Mouse (Mus musculus): ENCODE data around the gene Fubp1. TPM values are rescaled to one million over a fixed set of nuclear protein-coding genes. Genes with fewer than 3 reads are reported as not detected.

Fubp1 gene
- polyA plus RNA-seq, 1 experiment: 284 TPM

- H3K4me3 ChIP-seq (ENCODE audit: insufficient read depth, low read depth, low read length): no peak overlapping the region
These were observed 62.9 kb downstream of the Fubp1 start for GRCm38 (mm10) chr3:152272974-152273685.

GRCm38 (mm10) chr3:152275008-152275407 is 64.8 kb downstream of the Fubp1 start:
- H3K4me3 ChIP-seq (ENCODE audit: insufficient read depth, low read depth, low read length): no peak overlapping the region
- H3K4me1 ChIP-seq (ENCODE audit: control insufficient read depth, insufficient read depth, low read length): no peaks in the 10 kb centered on the region
- TF ChIP-seq CTCF (IDR thresholded peaks at IDR 0.05; ENCODE audit: insufficient read depth, low read depth, low read length) (no peak), POLR2A (IDR thresholded peaks at IDR 0.05; ENCODE audit: insufficient read depth, low read depth, low read length) (no peak)
- no peak overlapping the region for H3K27ac ChIP-seq (ENCODE audit: insufficient read depth, low read depth, low read length)
- 87% methylated on average over 8 of the region's 8 CpGs for WGBS

More at GRCm38 (mm10) chr3:152272974-152273685, 62.9 kb downstream of the Fubp1 start:
- H3K27ac ChIP-seq (ENCODE audit: insufficient read depth, low read depth, low read length): no peak overlapping the region
- 88% methylated on average over 20 of the region's 20 CpGs for WGBS
- TF ChIP-seq POLR2A (IDR thresholded peaks at IDR 0.05; ENCODE audit: insufficient read depth, low read depth, low read length): no peak
- no peak for TF ChIP-seq CTCF (IDR thresholded peaks at IDR 0.05; ENCODE audit: insufficient read depth, low read depth, low read length)
- no peaks in the 10 kb centered on the region for H3K4me1 ChIP-seq (ENCODE audit: control insufficient read depth, insufficient read depth, low read length)

GRCm38 (mm10) chr3:152276935-152277334 is 66.7 kb downstream of the Fubp1 start:
- Histone ChIP-seq H3K4me1 (ENCODE audit: control insufficient read depth, insufficient read depth, low read length) (no peaks in the 10 kb centered on the region), H3K27ac (ENCODE audit: insufficient read depth, low read depth, low read length) (no peak overlapping the region), H3K4me3 (ENCODE audit: insufficient read depth, low read depth, low read length) (no peak overlapping the region)
- 96% methylated on average over 3 of the region's 3 CpGs for WGBS
- TF ChIP-seq CTCF (IDR thresholded peaks at IDR 0.05; ENCODE audit: insufficient read depth, low read depth, low read length) (no peak), POLR2A (IDR thresholded peaks at IDR 0.05; ENCODE audit: insufficient read depth, low read depth, low read length) (no peak)

GRCm38 (mm10) chr3:152277912-152278311 is 67.7 kb downstream of the Fubp1 start:
- 90% methylated on average over 2 of the region's 2 CpGs for WGBS
- TF ChIP-seq CTCF (IDR thresholded peaks at IDR 0.05; ENCODE audit: insufficient read depth, low read depth, low read length) (no peak), POLR2A (IDR thresholded peaks at IDR 0.05; ENCODE audit: insufficient read depth, low read depth, low read length) (no peak)
- no peak overlapping the region for H3K27ac ChIP-seq (ENCODE audit: insufficient read depth, low read depth, low read length)
- no peaks in the 10 kb centered on the region for H3K4me1 ChIP-seq (ENCODE audit: control insufficient read depth, insufficient read depth, low read length)
- H3K4me3 ChIP-seq (ENCODE audit: insufficient read depth, low read depth, low read length): no peak overlapping the region

- no peaks in the 10 kb centered on the region for H3K4me1 ChIP-seq (ENCODE audit: control insufficient read depth, insufficient read depth, low read length)
- TF ChIP-seq POLR2A (IDR thresholded peaks at IDR 0.05; ENCODE audit: insufficient read depth, low read depth, low read length) (no peak), CTCF (IDR thresholded peaks at IDR 0.05; ENCODE audit: insufficient read depth, low read depth, low read length) (no peak)
- no peak overlapping the region for H3K27ac ChIP-seq (ENCODE audit: insufficient read depth, low read depth, low read length)
- no peak overlapping the region for H3K4me3 ChIP-seq (ENCODE audit: insufficient read depth, low read depth, low read length)
- WGBS: 81% methylated on average over 2 of the region's 2 CpGs
These were observed 68.2 kb downstream of the Fubp1 start for GRCm38 (mm10) chr3:152278431-152278830.

- 55% methylated on average over 3 of the region's 3 CpGs for WGBS
- Histone ChIP-seq H3K4me3 (ENCODE audit: insufficient read depth, low read depth, low read length) (no peak overlapping the region), H3K4me1 (ENCODE audit: control insufficient read depth, insufficient read depth, low read length) (no peaks in the 10 kb centered on the region), H3K27ac (ENCODE audit: insufficient read depth, low read depth, low read length) (no peak overlapping the region)
- no peak for TF ChIP-seq CTCF (IDR thresholded peaks at IDR 0.05; ENCODE audit: insufficient read depth, low read depth, low read length)
- TF ChIP-seq POLR2A (IDR thresholded peaks at IDR 0.05; ENCODE audit: insufficient read depth, low read depth, low read length): no peak
These were observed 71.9 kb downstream of the Fubp1 start for GRCm38 (mm10) chr3:152282126-152282525.

- H3K4me3 ChIP-seq (ENCODE audit: insufficient read depth, low read depth, low read length): no peak overlapping the region
- TF ChIP-seq CTCF (IDR thresholded peaks at IDR 0.05; ENCODE audit: insufficient read depth, low read depth, low read length) (no peak), POLR2A (IDR thresholded peaks at IDR 0.05; ENCODE audit: insufficient read depth, low read depth, low read length) (no peak)
- no peaks in the 10 kb centered on the region for H3K4me1 ChIP-seq (ENCODE audit: control insufficient read depth, insufficient read depth, low read length)
- no peak overlapping the region for H3K27ac ChIP-seq (ENCODE audit: insufficient read depth, low read depth, low read length)
- 96% methylated on average over 1 of the region's 1 CpGs for WGBS
These were observed 74.1 kb downstream of the Fubp1 start for GRCm38 (mm10) chr3:152284306-152284705.

- H3K4me3 ChIP-seq (ENCODE audit: insufficient read depth, low read depth, low read length): no peak overlapping the region
- TF ChIP-seq CTCF (IDR thresholded peaks at IDR 0.05; ENCODE audit: insufficient read depth, low read depth, low read length): no peak
- no peak for TF ChIP-seq POLR2A (IDR thresholded peaks at IDR 0.05; ENCODE audit: insufficient read depth, low read depth, low read length)
- 97% methylated on average over 5 of the region's 5 CpGs for WGBS
- H3K27ac ChIP-seq (ENCODE audit: insufficient read depth, low read depth, low read length): no peak overlapping the region
- H3K4me1 ChIP-seq (ENCODE audit: control insufficient read depth, insufficient read depth, low read length): no peaks in the 10 kb centered on the region
These were observed 74.5 kb downstream of the Fubp1 start for GRCm38 (mm10) chr3:152284759-152285158.

Other genes with a start within 250 kb of the Fubp1 start
- not detected in 2 replicates for gene Gipc2, start 44.2 kb upstream of the Fubp1 start, polyA plus RNA-seq (2012; ENCODE audit: insufficient read depth, insufficient read length, low replicate concordance, missing spikeins)
- gene Dnajb4, start 120 bp upstream of the Fubp1 start, polyA plus RNA-seq (2012; ENCODE audit: insufficient read depth, insufficient read length, low replicate concordance, missing spikeins): not detected in 2 replicates
- gene Nexn, start 55.9 kb downstream of the Fubp1 start, polyA plus RNA-seq (2012; ENCODE audit: insufficient read depth, insufficient read length, low replicate concordance, missing spikeins): not detected in 2 replicates
- not detected in 2 replicates for gene Miga1, start 130.0 kb downstream of the Fubp1 start, polyA plus RNA-seq (2012; ENCODE audit: insufficient read depth, insufficient read length, low replicate concordance, missing spikeins)
- not detected in 2 replicates for gene Usp33, start 136.1 kb downstream of the Fubp1 start, polyA plus RNA-seq (2012; ENCODE audit: insufficient read depth, insufficient read length, low replicate concordance, missing spikeins)
- gene Zzz3, start 185.1 kb downstream of the Fubp1 start, polyA plus RNA-seq (2012; ENCODE audit: insufficient read depth, insufficient read length, low replicate concordance, missing spikeins): not detected in 2 replicates

All from olfactory bulb, adult 2 months (tissue).